Mouse (Mus musculus): ENCODE results near the gene Gm17364. TPM values are rescaled to one million over a fixed set of nuclear protein-coding genes. Genes with fewer than 3 reads are reported as not detected.
A peak's percentile ranks its signal among the peaks of the same experiment; 100 is the strongest.

Gene Gm17364
- polyA plus RNA-seq, 1 experiment from 2014 or later = not detected

DNA sequence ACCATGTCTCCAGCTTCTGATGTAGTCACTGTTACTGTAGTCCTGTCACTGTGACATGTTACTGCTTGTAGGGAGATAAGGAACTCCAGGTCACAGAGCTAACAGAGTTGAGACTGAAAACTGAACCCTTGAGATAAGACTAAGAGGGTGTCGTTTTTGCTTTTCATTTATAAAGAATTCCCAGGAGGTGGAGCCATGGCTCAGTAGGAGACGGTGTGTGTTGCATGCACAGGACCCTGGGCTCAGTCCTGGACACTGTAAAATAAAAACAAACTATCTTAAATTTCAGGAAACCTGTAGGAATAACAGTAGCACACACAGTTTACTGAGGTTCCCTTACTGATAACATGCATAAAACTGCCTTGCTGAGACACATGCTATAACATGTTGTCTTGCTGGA is 24.8 kb upstream of the Gm17364 start:
- peak; percentile 50 for TF ChIP-seq CTCF (IDR thresholded peaks at IDR 0.05; ENCODE audit: low read depth)
- no peak for TF ChIP-seq EP300 (optimal IDR thresholded peaks at IDR 0.05)
- Histone ChIP-seq H3K27me3 (ENCODE audit: control insufficient read depth, insufficient read depth, low read length) (no peaks in the 10 kb centered on the region), H3K36me3 (ENCODE audit: control insufficient read depth, insufficient read depth, low read length) (no peaks in the 10 kb centered on the region), H3K9ac (ENCODE audit: low read length) (no peak overlapping the region), H3K27ac (replicated peaks) (no peak overlapping the region), H3K9me3 (ENCODE audit: control insufficient read depth, low read length) (no peaks in the 10 kb centered on the region), H3K4me2 (replicated peaks; ENCODE audit: low read depth) (no peak overlapping the region), H3K4me1 (replicated peaks; ENCODE audit: control insufficient read depth, insufficient read depth) (no peaks in the 10 kb centered on the region), H3K4me3 (ENCODE audit: low read depth, low read length) (no peak overlapping the region)
- no peak for ATAC-seq (ENCODE audit: low FRiP score, low TSS enrichment)
- DNase-seq (ENCODE audit: low spot score) = no peak
- WGBS = 5% methylated on average over 2 of the region's 2 CpGs

DNA sequence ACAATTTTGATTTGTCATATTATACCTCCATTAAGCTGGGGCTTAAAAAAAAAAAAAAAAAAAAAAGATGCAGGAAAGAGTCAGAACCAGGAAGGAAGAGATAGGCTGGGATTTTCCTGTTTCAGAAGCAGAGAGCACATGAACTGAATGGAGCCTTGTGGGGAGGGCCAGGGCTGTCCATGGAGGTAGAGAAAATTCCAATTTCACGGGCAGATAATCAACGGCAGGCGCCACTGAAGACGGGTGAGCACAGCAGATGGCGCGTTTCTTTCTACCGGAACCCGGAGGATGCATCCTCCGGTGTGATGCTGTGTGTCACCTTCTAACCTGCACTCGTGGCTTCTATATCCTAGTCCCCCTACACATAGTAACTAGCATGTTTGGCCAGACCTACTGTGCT is 22.6 kb upstream of the Gm17364 start:
- Histone ChIP-seq H3K9ac (ENCODE audit: low read length) (no peak overlapping the region), H3K27ac (replicated peaks) (no peak overlapping the region), H3K36me3 (ENCODE audit: control insufficient read depth, insufficient read depth, low read length) (no peaks in the 10 kb centered on the region), H3K27me3 (ENCODE audit: control insufficient read depth, insufficient read depth, low read length) (no peaks in the 10 kb centered on the region), H3K9me3 (ENCODE audit: control insufficient read depth, low read length) (no peaks in the 10 kb centered on the region), H3K4me3 (ENCODE audit: low read depth, low read length) (no peak overlapping the region), H3K4me2 (replicated peaks; ENCODE audit: low read depth) (no peak overlapping the region), H3K4me1 (replicated peaks; ENCODE audit: control insufficient read depth, insufficient read depth) (no peaks in the 10 kb centered on the region)
- no peak for TF ChIP-seq EP300 (optimal IDR thresholded peaks at IDR 0.05)
- no peak for TF ChIP-seq CTCF (IDR thresholded peaks at IDR 0.05; ENCODE audit: low read depth)
- ATAC-seq (ENCODE audit: low FRiP score, low TSS enrichment) = no peak
- DNase-seq (ENCODE audit: low spot score) = no peak
- 81% methylated on average over 10 of the region's 10 CpGs for WGBS

DNA sequence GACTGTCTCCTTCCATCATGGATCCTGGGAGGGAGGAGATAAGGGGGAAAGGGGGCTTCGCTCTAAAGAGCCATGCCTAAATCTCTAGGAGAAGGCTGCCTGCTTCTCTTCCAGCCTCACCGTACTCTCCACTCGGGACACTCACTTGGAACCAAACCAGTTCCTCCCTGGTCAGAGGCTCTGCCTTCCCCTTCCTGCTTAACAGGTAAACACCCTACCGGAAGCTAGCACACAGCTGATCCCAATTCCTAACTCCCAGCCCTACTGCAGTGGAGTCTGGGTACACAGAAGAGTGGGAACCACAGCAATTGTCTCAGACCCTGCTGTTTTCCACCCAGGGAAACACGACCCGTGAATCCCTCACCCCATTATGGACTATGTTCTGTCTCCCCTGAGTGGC is 22.1 kb upstream of the Gm17364 start:
- Histone ChIP-seq H3K27ac (replicated peaks) (no peak overlapping the region), H3K9me3 (ENCODE audit: control insufficient read depth, low read length) (no peaks in the 10 kb centered on the region), H3K27me3 (ENCODE audit: control insufficient read depth, insufficient read depth, low read length) (no peaks in the 10 kb centered on the region), H3K36me3 (ENCODE audit: control insufficient read depth, insufficient read depth, low read length) (no peaks in the 10 kb centered on the region), H3K9ac (ENCODE audit: low read length) (no peak overlapping the region), H3K4me3 (ENCODE audit: low read depth, low read length) (no peak overlapping the region), H3K4me2 (replicated peaks; ENCODE audit: low read depth) (no peak overlapping the region), H3K4me1 (replicated peaks; ENCODE audit: control insufficient read depth, insufficient read depth) (no peaks in the 10 kb centered on the region)
- TF ChIP-seq CTCF (IDR thresholded peaks at IDR 0.05; ENCODE audit: low read depth) (no peak), EP300 (optimal IDR thresholded peaks at IDR 0.05) (no peak)
- WGBS = 55% methylated on average over 6 of the region's 6 CpGs
- DNase-seq (ENCODE audit: low spot score) (peak; percentile 27), ATAC-seq (ENCODE audit: low FRiP score, low TSS enrichment) (peak; percentile 65; the same call in 1 of the 2 replicates)

DNA sequence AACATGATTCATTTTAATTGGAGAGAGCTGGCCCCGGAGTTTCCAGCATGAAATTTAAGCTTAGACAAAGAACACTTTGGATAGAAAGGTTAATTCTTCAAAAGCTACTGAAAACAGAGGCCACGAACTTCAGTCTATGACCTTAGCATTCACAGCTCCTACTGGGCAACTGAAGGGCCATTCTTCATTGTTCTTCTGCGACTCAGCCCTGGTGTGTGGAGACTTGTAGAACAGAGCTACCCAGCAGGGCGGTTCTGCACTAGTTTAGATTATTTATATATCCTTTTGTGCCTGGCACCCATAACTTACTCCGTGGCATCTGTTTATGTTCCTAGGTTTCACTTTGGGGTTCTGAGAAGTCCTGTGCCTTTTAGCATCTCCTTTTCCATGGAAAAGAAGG is 19.8 kb upstream of the Gm17364 start:
- Histone ChIP-seq H3K27ac (replicated peaks) (no peak overlapping the region), H3K4me3 (ENCODE audit: low read depth, low read length) (no peak overlapping the region), H3K36me3 (ENCODE audit: control insufficient read depth, insufficient read depth, low read length) (no peaks in the 10 kb centered on the region), H3K9ac (ENCODE audit: low read length) (no peak overlapping the region), H3K27me3 (ENCODE audit: control insufficient read depth, insufficient read depth, low read length) (no peaks in the 10 kb centered on the region), H3K4me2 (replicated peaks; ENCODE audit: low read depth) (no peak overlapping the region), H3K4me1 (replicated peaks; ENCODE audit: control insufficient read depth, insufficient read depth) (no peaks in the 10 kb centered on the region), H3K9me3 (ENCODE audit: control insufficient read depth, low read length) (no peaks in the 10 kb centered on the region)
- ATAC-seq (ENCODE audit: low FRiP score, low TSS enrichment) = no peak
- no peak for TF ChIP-seq EP300 (optimal IDR thresholded peaks at IDR 0.05)
- no peak for TF ChIP-seq CTCF (IDR thresholded peaks at IDR 0.05; ENCODE audit: low read depth)
- 48% methylated on average over 5 of the region's 5 CpGs for WGBS
- no peak for DNase-seq (ENCODE audit: low spot score)

DNA sequence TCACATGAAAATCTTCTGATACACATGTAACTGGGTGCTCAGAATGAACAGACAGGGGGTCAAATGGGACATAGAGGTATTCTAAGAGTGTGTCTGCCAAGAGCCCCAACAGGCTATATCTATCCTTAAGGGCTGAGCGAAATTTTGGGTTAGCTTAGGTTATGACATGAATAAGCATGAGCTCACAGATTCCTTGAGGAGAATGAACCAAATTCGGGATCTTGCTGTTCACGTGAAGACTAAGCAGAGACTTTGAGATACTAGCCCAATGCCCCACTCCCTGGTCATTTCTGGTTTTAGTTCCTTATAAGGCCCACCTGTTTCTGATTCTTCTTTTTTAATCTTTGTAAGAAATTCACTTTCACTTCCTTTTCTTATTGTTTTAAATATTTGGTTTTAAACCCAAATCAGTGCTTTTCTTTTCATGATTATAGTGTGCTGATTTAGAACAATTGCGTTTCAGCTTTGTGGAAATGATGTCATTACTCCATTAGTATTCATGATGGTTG is 17.7 kb upstream of the Gm17364 start:
- H3K27ac ChIP-seq (replicated peaks) = no peak overlapping the region
- H3K36me3 ChIP-seq (ENCODE audit: control insufficient read depth, insufficient read depth, low read length) = no peaks in the 10 kb centered on the region
- no peaks in the 10 kb centered on the region for H3K9me3 ChIP-seq (ENCODE audit: control insufficient read depth, low read length)
- H3K4me3 ChIP-seq (ENCODE audit: low read depth, low read length) = no peak overlapping the region
- TF ChIP-seq EP300 (optimal IDR thresholded peaks at IDR 0.05) = no peak
- H3K4me2 ChIP-seq (replicated peaks; ENCODE audit: low read depth) = no peak overlapping the region
- 86% methylated on average over 4 of the region's 4 CpGs for WGBS
- DNase-seq (ENCODE audit: low spot score) (no peak), ATAC-seq (ENCODE audit: low FRiP score, low TSS enrichment) (no peak)
- no peaks in the 10 kb centered on the region for H3K4me1 ChIP-seq (replicated peaks; ENCODE audit: control insufficient read depth, insufficient read depth)
- no peaks in the 10 kb centered on the region for H3K27me3 ChIP-seq (ENCODE audit: control insufficient read depth, insufficient read depth, low read length)
- H3K9ac ChIP-seq (ENCODE audit: low read length) = no peak overlapping the region

DNA sequence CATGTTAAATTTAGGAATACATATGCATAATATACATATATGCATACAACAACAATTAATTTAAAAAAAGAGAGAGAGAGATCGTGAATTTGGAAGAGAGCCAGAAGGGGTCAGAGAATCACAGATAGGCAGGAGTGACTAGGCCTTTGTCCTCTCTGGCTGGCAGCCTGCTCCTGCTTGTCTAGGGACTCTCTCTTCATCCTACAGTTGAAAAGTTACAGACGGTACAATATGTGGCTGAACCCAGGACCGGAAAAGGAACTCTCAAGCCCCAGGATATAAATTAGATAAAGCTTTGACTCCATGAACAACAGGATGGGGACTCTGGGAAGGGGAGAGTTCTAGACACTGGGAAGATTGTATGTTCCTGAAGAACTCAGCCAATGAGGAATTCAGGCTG is 12.5 kb upstream of the Gm17364 start:
- ATAC-seq (ENCODE audit: low FRiP score, low TSS enrichment) = no peak

More for the DNA sequence above, 12.5 kb upstream of the Gm17364 start:
- 56% methylated on average over 3 of the region's 3 CpGs for WGBS
- Histone ChIP-seq H3K9me3 (ENCODE audit: control insufficient read depth, low read length) (no peaks in the 10 kb centered on the region), H3K27ac (replicated peaks) (no peak overlapping the region), H3K9ac (ENCODE audit: low read length) (no peak overlapping the region), H3K4me2 (replicated peaks; ENCODE audit: low read depth) (no peak overlapping the region), H3K36me3 (ENCODE audit: control insufficient read depth, insufficient read depth, low read length) (no peaks in the 10 kb centered on the region), H3K27me3 (ENCODE audit: control insufficient read depth, insufficient read depth, low read length) (no peaks in the 10 kb centered on the region), H3K4me3 (ENCODE audit: low read depth, low read length) (no peak overlapping the region), H3K4me1 (replicated peaks; ENCODE audit: control insufficient read depth, insufficient read depth) (no peaks in the 10 kb centered on the region)
- no peak for DNase-seq (ENCODE audit: low spot score)
- TF ChIP-seq EP300 (optimal IDR thresholded peaks at IDR 0.05) (no peak), CTCF (IDR thresholded peaks at IDR 0.05; ENCODE audit: low read depth) (no peak)

Measured in stomach, postnatal 0 days (tissue).